Mouse (Mus musculus): ENCODE results near the gene Ttc39d. TPM values are rescaled to one million over a fixed set of nuclear protein-coding genes. Genes with fewer than 3 reads are reported as not detected.

Ttc39d gene
- polyA plus RNA-seq, 1 experiment from 2014 or later: not detected

- H3K27me3 ChIP-seq (replicated peaks; ENCODE audit: control insufficient read depth, insufficient read depth, low read length): no peaks in the 10 kb centered on the region
- peak overlapping the region; percentile 46; the same call in 1 of the 2 replicates for H3K4me2 ChIP-seq (replicated peaks; ENCODE audit: low read depth)
- no peak overlapping the region for H3K4me3 ChIP-seq (ENCODE audit: low read depth, low read length)
- peaks cover 74% of the 10 kb centered on the region for H3K36me3 ChIP-seq (ENCODE audit: control insufficient read depth, insufficient read depth)
- no peak for TF ChIP-seq CTCF (IDR thresholded peaks at IDR 0.05; ENCODE audit: low read depth)
- no peaks in the 10 kb centered on the region for H3K4me1 ChIP-seq (replicated peaks; ENCODE audit: control insufficient read depth, insufficient read depth, low read length)
- 19% methylated on average over 13 of the region's 13 CpGs for WGBS
- peak; percentile 90 for ATAC-seq
- H3K9ac ChIP-seq (ENCODE audit: low read depth, low read length): no peak overlapping the region
- no peaks in the 10 kb centered on the region for H3K9me3 ChIP-seq (ENCODE audit: control insufficient read depth)
- peak overlapping the region; percentile 30 for H3K27ac ChIP-seq (ENCODE audit: low read depth, low read length)
Observed at GRCm38 (mm10) chr17:80255208-80255607, 47.9 kb downstream of the Ttc39d start.

- WGBS: 92% methylated on average over 4 of the region's 4 CpGs
- Histone ChIP-seq H3K27me3 (replicated peaks; ENCODE audit: control insufficient read depth, insufficient read depth, low read length) (no peaks in the 10 kb centered on the region), H3K9ac (ENCODE audit: low read depth, low read length) (no peak overlapping the region), H3K27ac (ENCODE audit: low read depth, low read length) (no peak overlapping the region), H3K4me1 (replicated peaks; ENCODE audit: control insufficient read depth, insufficient read depth, low read length) (no peaks in the 10 kb centered on the region), H3K4me3 (ENCODE audit: low read depth, low read length) (no peak overlapping the region), H3K4me2 (replicated peaks; ENCODE audit: low read depth) (no peak overlapping the region), H3K36me3 (ENCODE audit: control insufficient read depth, insufficient read depth) (peaks cover 69% of the 10 kb centered on the region), H3K9me3 (ENCODE audit: control insufficient read depth) (no peaks in the 10 kb centered on the region)
- ATAC-seq: no peak
- TF ChIP-seq CTCF (IDR thresholded peaks at IDR 0.05; ENCODE audit: low read depth): no peak
Observed at GRCm38 (mm10) chr17:80267065-80267464, 59.8 kb downstream of the Ttc39d start.

Other genes with a start within 250 kb of the Ttc39d start
- gene Hnrnpll, start 145.1 kb upstream of the Ttc39d start, polyA plus RNA-seq (2015; fragmentation: Nextera tagmentation; extraction: Ambion mirVana): 21.9 and 22.1 TPM in 2 replicates
- 73.5 and 86.6 TPM in 2 replicates for gene Galm, start 80.0 kb upstream of the Ttc39d start, polyA plus RNA-seq (2015; fragmentation: Nextera tagmentation; extraction: Ambion mirVana)
- gene Srsf7, start 153 bp upstream of the Ttc39d start, polyA plus RNA-seq (2015; fragmentation: Nextera tagmentation; extraction: Ambion mirVana): 169 and 174 TPM in 2 replicates
- gene Gemin6, start 17.0 kb downstream of the Ttc39d start, polyA plus RNA-seq (2015; fragmentation: Nextera tagmentation; extraction: Ambion mirVana): 15.0 and 15.9 TPM in 2 replicates
- 9.0 and 12.7 TPM in 2 replicates for gene Morn2, start 82.7 kb downstream of the Ttc39d start, polyA plus RNA-seq (2015; fragmentation: Nextera tagmentation; extraction: Ambion mirVana)
- 3.2 and 3.4 TPM in 2 replicates for gene Dhx57, start 83.0 kb downstream of the Ttc39d start, polyA plus RNA-seq (2015; fragmentation: Nextera tagmentation; extraction: Ambion mirVana)
- gene Arhgef33, start 99.9 kb downstream of the Ttc39d start, polyA plus RNA-seq (2015; fragmentation: Nextera tagmentation; extraction: Ambion mirVana): 1.3 and 1.5 TPM in 2 replicates
- gene Gm10190, start 166.1 kb downstream of the Ttc39d start, polyA plus RNA-seq (2015; fragmentation: Nextera tagmentation; extraction: Ambion mirVana): 0.73 and 1.6 TPM in 2 replicates